Mouse (Mus musculus): ENCODE measurements around the gene Rnf216.

The Rnf216 gene

DNA sequence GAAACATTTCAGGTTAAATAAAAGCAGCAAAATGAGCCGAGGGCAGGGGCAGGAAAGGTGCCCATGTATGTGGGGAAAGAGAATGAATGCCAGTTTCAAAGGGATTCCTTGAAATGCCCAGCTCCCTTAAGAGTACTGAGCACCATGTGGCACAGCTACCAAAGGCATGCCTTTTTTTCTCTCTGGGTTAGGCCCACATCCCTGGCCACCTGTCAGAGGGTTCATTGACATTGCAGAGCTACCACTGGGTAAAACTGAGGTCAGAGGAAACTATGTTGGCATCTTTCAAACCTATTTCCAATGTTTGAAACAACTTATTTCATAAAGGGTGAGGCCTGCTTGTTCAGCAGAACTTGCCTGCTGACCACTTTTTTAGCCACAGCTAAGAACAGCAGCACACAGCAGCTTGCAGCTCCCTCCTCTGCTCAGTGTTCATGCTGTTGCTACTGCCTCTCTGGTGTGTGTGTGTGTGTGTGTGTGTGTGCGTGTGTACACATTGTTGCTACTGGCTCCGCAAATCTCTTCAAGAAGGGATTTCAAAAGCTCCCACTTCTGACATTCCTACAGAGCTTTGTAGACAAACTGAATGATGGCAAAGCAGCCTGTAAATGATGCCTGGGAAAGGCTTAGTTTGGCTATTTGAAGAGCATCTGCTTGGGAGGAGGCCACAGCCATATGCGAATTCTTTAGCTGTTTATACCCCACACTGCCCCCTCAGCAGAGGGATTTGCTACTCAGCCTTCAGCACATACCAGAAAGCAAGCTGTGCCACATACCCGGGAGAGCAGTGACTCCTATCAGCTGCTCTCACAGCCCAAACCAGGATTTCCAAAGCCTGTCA lies 59.4 kb downstream of the Rnf216 start:
- no peak for DNase-seq (ENCODE audit: low spot score)

DNA sequence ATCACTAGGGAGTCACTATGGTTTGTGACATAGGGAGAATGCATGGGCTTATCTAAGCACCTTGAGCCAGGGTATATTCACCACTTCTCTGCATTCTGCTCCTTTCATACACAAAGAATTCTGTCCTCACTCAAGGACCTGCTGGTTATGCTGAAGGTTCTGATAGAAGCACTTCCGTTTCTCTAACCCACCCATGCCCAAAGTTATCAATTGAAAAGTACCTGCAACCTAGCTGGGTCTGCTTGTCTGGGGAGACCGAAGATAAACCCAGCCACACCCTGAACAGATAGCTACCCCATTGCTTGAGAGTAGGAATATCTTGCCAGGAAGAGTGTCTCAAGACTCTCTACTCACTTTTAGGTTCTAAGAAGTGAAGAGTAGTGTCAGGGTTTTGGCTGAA lies 60.1 kb downstream of the Rnf216 start:
- no peak for DNase-seq (ENCODE audit: low spot score)

DNA sequence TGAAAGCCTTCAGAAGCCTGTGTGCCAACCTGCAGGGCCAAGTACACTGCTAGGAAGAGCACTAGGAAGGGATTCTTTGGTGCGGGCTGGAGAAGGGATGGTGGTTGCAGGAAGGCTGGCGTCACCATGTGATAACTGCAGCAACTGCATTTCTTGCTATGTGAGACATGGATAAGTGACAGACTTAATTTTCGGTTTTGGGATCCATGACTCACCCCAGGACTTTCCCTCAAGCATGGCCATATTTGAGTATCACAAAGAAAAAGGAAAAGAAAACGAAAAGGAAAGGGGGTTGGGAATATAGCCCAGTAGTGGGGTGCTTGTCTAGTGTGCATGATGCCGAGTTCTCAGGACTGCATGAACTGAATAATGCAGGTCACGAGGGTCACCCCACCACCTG lies 60.9 kb downstream of the Rnf216 start:
- DNase-seq (ENCODE audit: low spot score), result no peak

DNA sequence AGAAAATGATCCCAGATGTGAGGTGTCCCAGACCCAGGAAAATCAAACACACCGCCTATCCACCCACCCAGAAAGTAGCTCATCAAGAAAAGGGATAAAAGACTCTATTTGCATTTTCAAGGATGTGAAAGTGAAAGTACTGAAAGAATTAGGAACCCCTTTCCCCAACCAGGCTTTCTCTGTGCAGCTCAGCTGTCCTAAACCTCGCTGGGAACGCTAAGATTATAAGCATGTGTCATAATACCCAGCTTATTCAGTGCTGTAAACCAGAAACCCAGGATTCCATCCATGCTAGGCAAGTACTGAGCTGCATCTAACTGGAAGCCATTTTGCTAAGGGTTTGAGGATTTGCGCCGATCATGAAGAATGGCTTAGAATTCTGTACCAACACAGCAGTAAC lies 62.5 kb downstream of the Rnf216 start:
- no peak for DNase-seq (ENCODE audit: low spot score)

DNA sequence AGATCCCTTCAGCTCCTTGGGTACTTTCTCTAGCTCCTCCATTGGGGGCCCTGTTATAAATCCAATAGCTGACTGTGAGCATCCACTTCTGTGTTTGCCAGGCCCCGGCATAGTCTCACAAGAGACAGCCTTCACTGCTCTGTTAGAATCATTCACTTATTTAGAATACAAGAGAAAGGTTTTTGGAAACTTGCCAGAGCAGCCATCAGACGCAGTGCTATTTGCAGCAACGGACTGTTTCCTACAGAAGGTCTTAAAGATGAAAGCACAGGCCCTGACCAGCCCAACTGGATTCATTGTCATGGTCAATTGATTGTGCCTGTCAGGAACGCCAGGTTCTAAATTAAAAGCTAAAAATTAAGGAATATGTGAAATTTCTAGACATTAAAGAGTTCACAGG lies 63.0 kb downstream of the Rnf216 start:
- no peak for DNase-seq (ENCODE audit: low spot score)

DNA sequence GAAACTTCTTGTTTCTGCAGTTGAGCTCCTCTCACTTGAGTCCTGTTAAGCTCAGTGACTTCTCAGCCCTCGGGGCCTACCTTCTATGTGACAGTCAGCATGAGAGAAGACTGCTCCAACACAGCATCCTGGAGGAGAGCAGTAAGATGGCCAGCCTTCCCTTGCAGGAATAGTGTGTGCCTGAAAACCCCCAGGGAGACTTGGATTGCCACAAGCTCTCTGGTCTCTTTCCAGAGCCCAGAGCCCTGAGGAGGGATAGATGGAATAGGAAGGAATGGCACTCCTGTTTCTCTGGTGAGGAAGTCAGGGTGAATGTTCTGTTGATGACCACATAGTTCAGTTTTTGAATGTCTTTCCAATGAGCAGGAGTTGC lies 63.8 kb downstream of the Rnf216 start:
- no peak for DNase-seq (ENCODE audit: low spot score)

DNA sequence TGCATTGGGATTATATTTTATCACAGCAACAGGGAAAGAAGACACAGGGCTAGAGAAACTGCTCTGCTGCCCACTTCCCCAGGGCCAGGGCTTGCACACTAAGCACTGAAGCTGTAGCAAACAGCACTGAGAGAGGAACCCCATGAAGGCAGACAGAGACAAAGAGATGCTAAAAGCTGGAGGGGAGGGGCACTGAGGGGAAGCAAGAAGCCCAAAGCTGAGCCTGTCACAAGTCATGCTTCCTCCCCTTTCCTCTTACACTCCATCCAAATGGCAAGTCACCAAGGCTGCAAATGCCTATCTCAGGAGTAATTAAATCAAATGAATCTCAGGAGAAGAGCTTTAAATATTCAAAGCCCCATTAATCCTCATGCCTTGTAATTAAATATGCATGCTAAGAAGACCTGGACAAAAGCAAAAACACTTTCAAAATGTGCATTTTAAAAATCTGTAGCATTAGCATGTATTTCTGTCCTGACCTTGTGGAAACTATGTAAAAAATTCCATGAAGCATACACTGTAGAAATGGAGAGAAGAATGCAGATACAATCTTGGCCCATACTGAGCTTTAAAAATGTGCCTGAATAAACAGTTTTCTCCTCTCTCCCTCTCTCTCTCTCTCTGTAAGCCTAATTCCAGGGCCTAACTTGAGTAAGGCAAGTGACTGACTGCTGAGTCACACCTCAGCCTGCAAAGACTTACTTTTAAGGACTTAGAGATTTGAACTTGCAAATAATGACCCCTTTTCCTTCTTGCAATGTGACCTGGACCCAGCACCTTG lies 64.4 kb downstream of the Rnf216 start:
- no peak for DNase-seq (ENCODE audit: low spot score)

DNA sequence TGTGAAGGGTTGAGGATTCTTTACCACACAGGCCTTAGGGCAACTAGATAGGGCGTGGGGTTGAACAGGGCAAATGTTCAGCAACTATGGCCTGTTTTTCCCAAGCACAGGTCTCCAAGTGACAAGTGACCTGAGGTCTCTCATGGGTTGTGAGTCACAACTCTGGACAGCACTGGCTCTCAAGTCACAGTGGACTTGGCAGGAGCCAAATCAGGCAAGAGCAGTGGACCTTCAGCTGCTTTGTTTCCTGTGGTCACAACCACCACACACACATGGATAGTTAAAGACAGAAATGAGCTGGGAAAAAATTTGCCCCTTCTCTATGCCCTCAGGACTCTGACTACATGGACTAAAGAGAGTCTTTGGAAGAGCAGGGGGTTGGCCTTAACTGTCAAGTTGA lies 65.2 kb downstream of the Rnf216 start:
- DNase-seq (ENCODE audit: low spot score), result no peak

DNA sequence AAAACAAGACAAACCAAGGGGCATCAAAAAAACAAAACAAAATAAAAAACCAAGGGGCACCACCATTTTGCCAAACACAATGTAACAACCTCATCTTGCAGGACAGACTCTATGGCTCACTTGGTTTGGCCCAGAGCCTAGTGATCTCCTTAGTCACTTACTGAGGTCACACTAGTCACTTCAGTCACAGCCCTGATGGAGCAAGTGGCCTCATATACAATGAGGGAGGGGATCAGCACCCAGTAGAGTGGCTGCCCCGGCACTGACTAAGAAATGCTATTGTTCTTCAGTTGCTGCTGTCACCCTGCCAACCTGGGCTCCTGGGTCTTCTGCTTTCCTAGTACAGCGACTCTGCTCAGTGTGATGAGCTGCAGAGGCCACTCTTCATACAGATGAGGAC lies 68.9 kb downstream of the Rnf216 start:
- no peak for DNase-seq (ENCODE audit: low spot score)

DNA sequence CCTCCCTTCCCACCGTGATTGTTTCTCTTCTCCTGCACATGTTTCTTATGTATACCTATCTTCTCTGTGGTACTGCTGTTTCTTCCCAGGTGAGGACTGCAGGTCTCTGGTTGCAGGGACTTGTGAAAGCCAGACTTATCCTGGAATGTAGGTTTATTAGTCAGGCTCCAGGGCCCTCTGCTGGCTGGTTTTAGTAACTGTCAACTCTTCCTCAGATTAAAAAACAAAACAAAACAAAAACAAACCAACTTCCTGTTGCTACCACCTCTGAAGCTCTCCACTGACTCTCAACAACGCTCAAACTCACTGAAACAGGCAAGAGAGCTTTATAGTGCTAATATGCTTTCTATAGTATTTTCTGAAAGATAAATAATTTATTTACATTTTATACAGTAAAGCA lies 69.5 kb downstream of the Rnf216 start:
- DNase-seq (ENCODE audit: low spot score), result no peak

DNA sequence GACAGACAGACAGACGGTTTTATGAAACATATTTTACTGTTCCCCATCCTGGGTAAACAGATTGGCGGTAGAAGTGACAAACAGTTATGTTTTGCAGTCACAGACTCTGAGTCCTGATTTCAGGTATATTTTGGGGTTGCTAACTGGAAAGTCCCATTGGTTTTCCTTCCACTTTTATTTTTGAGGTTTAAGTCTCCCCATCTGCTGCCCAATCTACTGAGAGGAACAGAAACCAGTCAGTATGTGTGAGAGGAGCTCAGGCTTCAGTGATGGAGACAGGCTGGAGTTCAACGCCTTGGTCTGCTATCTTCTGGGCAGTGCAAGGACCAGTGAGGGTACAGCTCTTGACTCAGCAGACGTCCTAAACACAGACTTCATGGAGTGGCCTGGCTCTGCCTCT lies 74.0 kb downstream of the Rnf216 start:
- DNase-seq (ENCODE audit: low spot score), result no peak

DNA sequence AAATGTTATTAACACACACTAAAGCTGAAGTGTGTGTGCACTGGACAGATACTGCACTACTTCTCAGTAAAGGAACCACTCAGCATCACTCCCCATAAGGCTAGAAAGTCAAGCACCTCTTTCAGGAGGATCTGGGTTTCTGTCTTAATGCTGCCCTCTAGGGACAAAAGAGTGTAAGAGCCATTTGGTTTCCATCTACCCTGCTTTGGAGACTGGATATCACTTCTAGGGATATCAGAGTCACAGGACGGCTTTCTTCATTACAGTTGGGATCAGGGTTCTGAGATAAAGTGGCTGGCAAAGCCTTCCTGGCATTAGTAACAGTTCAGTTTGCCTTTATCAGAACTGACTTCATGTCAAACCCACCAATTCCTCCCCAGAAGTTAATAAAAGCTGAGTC lies 75.6 kb downstream of the Rnf216 start:
- no peak for DNase-seq (ENCODE audit: low spot score)

DNA sequence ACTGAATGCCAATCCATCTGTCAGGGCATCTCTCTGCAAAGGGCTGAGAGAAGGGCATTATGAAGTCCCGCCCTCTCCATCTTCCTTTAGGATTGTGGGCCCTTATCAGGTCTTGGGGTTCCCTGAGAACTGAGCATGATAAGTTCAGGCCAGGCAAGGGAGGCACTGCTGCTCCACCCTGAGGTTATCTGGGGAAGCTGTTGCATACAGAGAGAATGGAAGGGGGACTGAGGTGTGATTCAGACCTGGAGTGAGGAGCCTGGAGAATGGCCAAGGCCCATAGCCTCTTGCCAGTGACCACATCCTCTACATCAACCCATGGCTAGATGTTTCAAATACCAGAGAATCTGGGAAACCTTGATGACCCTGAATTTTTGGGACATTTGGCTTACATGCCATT lies 76.7 kb downstream of the Rnf216 start:
- DNase-seq (ENCODE audit: low spot score), result no peak

DNA sequence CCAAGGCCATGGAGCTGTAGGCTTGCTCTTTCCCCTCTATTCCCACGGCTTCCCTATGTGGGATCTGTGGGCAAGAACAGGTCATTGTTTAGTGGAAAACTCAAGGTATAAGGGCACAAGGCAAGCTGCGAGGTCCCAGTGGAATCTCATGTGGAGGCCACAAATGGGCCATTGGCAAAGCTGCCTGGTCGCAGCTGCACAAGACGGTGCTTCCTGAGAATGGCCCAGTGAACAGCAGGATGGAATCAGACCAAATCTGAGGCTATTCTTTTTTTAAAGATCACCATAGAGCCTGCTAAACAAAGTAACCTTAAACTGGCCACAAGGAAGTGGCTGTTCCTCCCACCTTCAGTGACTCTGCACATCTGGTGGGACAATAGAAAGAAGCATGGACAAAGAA lies 77.5 kb downstream of the Rnf216 start:
- no peak for DNase-seq (ENCODE audit: low spot score)

DNA sequence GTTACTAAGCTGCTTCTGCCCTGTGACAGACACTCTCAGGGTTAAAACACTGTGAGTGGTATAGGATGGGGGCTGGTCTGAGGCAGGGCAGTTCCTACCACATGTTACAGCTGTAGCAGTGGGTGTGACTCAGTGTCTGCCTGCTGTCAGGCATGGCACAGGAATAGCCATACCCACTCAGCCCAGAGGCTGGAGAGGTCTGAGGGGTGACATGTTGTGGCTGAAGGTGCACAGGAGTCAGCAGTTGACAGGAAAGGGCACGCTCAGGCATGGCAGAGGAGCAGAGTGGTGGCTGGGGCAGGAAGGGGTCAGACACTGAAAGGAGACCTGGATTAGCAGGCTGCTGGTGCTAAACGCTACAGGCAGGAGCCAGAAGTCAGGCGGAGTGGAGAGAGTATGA lies 78.7 kb downstream of the Rnf216 start:
- DNase-seq (ENCODE audit: low spot score), result no peak

DNA sequence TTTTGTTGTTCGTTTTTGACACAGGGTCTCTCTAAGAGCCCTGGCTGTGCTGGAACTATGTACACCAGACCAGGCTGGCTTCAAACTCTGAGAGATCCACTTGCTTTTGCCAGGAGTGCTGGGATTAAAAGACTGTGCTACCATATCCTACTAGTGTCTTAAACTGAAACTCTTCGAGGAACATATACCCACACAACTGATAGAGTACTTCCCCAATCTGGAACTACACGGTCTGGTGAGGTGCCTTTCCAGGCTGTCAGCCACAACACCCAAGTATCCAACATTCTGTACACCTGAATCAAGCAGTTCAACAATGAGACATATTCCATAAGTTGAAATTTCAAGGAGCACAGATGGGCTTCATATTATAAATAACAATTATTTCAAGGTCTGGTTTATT lies 79.5 kb downstream of the Rnf216 start:
- no peak for DNase-seq (ENCODE audit: low spot score)

DNA sequence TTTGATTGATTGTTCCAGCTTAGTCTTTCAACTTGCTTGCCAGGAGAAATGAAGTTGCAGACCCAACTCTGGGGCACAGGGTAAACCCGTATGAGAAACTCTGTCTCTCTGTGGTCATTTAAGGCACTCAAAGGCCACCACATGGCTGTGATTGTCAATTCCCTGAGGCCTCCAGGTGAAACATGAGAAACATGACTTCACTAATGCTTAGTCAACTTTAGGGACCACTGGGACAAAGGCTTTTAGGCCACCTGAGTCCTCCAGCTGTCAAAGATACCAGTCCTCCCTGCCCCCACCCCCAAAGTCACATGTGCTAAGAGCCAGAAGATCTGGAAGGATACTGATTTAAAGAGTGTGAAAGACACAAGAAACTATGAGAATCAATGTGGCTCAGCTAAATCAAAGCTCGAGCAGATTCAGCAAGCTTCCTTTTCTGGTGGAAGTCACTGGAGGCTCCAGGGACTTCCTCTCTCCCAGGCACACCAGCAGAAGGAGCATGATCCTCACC lies 80.1 kb downstream of the Rnf216 start:
- no peak for DNase-seq (ENCODE audit: low spot score)

DNA sequence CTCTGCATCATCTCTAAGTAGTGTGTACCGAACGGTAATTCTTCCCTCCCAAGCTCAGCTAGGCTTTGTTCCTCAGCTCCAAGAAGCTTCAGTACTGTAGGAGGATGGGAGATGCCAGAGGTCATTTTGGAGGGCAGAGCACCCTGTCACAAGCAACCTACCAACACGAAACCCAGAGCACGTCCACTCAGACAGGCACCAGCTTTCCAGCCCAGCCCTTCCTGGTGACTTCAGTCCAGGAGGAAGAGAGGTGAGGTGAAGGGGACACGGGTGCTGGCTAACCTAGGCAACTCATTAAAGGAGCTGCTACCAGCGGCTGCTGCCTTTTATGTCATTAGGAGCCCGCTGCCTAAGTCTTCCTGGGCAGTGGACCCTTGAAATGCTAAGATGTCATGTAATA lies 81.1 kb downstream of the Rnf216 start:
- no peak for DNase-seq (ENCODE audit: low spot score)

DNA sequence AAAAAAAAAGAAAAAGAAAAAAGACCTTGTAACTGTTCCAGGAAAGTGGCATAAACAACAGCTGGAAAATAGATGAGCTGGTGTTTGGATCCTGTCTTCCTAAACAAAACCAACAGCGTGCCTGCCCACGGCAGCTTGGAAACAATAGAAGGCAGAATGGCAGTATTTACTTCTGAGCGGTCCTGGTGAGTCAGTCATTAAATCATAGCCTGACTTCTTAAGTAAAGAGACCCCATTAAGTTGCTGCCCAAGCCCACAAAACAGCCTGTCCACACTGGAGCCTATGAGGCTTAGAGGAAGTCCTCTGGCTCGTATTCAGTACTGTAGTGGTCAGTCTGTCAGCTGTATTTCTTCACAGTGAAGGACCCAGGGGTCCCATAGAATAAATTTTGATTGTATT lies 81.6 kb downstream of the Rnf216 start:
- no peak for DNase-seq (ENCODE audit: low spot score)

DNA sequence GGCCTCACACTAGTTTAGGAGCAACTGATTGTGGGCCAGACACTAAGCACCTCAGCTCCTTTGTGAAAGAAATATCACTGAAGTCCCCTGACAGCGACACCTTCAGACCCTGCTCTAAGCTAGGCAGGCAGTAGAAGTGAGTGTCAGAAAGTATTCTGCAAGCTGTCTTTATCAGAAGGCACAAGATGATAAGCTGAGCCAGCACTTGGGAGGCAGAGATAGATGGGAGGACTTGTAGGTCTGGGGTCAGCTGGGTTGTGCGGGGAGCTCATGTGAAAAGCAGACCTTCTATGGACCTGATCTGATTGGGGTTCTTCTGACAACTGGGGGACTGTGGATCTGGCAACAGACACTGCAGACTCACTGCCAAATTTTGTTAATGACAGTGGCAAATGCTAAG lies 88.9 kb downstream of the Rnf216 start:
- no peak for DNase-seq (ENCODE audit: low spot score)

DNA sequence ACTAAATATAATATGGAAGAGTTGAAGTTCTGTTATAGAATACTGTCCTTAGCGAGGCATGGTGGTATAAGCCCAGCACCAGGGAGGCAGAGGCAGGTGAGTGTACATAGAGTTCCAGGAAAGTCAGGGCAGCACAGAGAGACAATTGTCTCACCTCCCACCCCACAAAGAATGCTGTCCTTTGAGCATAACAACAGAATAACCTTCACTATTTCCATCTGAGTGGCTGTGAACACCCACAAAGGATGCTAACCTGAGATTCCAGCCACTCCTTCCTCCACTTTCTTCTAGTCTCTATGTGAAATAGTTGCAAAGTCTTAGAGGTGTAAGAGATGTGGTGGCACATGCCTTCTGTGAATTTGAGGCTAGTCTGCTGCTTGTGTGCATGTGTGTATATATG lies 89.8 kb downstream of the Rnf216 start:
- DNase-seq (ENCODE audit: low spot score), result no peak

DNA sequence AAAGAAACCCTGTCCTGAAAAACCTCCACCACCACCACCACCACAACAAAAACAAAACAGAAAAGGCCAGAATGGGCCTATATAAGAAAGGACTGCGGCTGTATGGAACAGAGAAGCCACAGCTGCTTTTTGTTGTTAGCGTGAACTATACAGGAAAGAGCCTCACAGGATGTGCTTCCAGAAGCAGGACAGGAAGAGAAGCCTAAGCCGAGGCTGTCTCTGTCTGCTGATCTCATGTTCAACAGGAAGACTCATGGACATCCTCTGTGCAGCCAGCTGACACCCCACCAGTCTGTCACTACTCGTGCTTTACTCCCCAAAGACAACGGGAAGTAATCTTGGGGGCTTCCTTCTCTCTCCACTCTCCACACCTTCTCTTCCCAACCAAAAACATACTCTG lies 95.4 kb downstream of the Rnf216 start:
- DNase-seq (ENCODE audit: low spot score), result no peak

DNA sequence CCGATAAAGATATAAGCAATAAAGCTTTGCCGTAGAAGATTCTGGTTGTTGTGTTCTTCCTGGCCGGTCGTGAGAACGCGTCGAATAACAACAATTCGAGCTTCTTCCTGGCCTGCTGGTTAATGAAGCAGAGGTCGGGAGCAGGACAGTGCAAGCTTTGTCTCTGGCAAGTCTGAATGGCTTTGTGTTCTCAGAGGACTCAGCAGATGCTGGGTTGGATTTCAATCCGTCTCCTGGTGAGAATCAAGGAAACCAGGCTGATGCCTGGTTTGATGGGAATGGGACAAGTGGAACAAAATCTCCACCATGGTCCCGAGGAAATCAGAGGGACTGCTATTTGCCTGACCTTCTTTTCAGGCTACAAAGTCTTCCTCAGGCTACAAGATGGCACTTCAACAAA lies 103.4 kb downstream of the Rnf216 start:
- DNase-seq (ENCODE audit: low spot score), result no peak

Measured in left cerebral cortex, adult 11 months (tissue).